Mouse (Mus musculus) bone marrow, adult 2 months (tissue): ENCODE results near the gene Loxl4. TPM values are rescaled to one million over a fixed set of nuclear protein-coding genes. Genes with fewer than 3 reads are reported as not detected.

ENCODE experiments used
- H3K27ac ChIP-seq: fragments of 200-500 bp; 2 replicates; pipeline ENCODE4 v1.5.1; 2012; ENCODE audit warnings: low read depth, mild to moderate bottlenecking, control low read depth, inconsistent platforms, low read length; ENCODE audit not compliant: control insufficient read depth, poor library complexity, insufficient read depth
- H3K4me1 ChIP-seq: fragments of 200-500 bp; 2 replicates; pipeline ENCODE4 v1.6.1; 2011; ENCODE audit warnings: low read length; ENCODE audit not compliant: control insufficient read depth, insufficient read depth
- H3K4me3 ChIP-seq: fragments of 200-500 bp; replicated peaks from 2 replicates; pipeline ENCODE3; 2011; ENCODE audit warnings: mild to moderate bottlenecking, low read depth, low read length, control low read depth; ENCODE audit not compliant: control insufficient read depth
- CTCF ChIP-seq: fragments of 200-500 bp; IDR thresholded peaks from 2 replicates; pipeline ENCODE4 v1.5.1; 2011; ENCODE audit warnings: low read length, control low read depth; ENCODE audit not compliant: control insufficient read depth, insufficient read depth
- POLR2A ChIP-seq: fragments of 200-500 bp; IDR thresholded peaks from 2 replicates; pipeline ENCODE4 v1.6.1; 2011; ENCODE audit warnings: low read depth, mild to moderate bottlenecking, control low read depth, low read length, borderline replicate concordance; ENCODE audit not compliant: control insufficient read depth
- WGBS: fragments of 180-500 bp; shearing (Covaris S2); methylation state at CpG from one replicate; pipeline ENCODE4 v1.1.7; 2018; 5-methylcytosine and 5-hydroxymethylcytosine counted together
- polyA plus RNA-seq: library from polyadenylated mRNA; stranded (reverse); fragments of >200 nt; gene quantifications from 2 replicates; pipeline ENCODE4 v1.2.4, GENCODE M21; 2011; ENCODE audit warnings: low replicate concordance; ENCODE audit not compliant: missing spikeins, insufficient read depth, insufficient read length

Gene Loxl4
- polyA plus RNA-seq = not detected in 2 replicates

DNA sequence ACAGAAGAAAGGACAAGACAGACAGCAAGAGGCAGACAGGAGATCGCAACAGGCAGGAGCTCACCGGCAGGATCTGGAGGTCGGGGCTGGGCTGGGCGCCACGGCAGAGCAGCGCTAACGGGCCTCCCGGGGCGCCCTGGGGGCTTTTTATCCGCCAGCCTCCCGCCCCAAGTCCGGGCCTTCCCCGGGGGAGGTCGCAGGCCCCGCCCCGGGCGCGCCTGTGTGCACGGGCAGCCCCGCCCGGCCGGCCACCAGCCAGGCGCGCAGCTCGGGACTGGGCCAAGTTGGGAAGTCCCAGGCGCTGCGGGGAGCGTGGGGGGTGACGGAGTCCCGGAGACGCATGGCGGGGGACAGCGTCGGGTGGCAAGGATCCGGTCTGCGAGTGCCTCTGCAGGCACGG lies at the start of gene Loxl4:
Gene Loxl4 (minus strand): TSS at position 160 of the 400 bp plus-strand sequence.
- H3K4me3 ChIP-seq = no peak within 1 kb of the TSS
- H3K27ac ChIP-seq = no peak within 1 kb of the TSS
- 2% methylated on average over 37 of the region's 37 CpGs for WGBS
- TF ChIP-seq CTCF (no peak), POLR2A (no peak)
- H3K4me1 ChIP-seq = no peaks in the 10 kb centered on the region

DNA sequence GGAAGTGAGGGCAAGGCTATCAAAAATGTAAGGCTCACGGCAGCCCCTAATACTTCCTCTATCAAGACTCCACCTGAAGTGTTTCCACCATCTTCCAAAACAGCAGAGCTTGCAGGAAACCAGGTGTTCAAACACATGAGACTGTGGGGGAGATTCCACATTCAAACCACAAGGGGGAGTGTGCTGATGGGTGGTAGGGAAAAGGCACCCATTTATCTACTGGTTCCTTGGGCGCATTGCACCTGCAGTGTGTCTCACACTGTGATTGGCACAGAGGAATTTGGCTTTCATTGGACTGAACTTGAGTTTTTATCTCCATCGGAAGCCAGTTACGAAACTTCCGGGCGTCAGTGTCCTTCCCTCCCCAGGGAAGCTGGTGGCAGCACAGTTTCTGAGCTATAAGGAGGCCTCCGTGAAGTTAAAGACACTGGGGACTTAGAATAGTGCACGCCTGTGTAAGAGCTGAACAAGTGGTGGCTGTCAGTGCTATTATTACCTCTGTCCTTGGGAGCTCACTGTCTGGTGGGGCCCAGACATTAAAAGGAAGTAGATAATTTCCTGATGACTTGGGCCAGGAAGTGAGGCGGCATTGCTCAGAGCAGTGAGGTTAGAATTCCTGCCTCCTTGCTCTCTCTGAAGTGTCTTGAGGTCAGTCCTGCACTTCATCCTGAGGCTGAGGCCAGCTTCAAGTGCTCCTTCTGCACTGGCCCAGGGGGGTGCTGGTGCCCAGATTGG lies 49.0 kb upstream of the Loxl4 start:
- H3K27ac ChIP-seq = no peak overlapping the region
- TF ChIP-seq POLR2A (no peak), CTCF (peak; percentile 8; the same call in 1 of the 2 replicates)
- no peaks in the 10 kb centered on the region for H3K4me1 ChIP-seq
- no peak overlapping the region for H3K4me3 ChIP-seq
- 20% methylated on average over 9 of the region's 9 CpGs for WGBS

DNA sequence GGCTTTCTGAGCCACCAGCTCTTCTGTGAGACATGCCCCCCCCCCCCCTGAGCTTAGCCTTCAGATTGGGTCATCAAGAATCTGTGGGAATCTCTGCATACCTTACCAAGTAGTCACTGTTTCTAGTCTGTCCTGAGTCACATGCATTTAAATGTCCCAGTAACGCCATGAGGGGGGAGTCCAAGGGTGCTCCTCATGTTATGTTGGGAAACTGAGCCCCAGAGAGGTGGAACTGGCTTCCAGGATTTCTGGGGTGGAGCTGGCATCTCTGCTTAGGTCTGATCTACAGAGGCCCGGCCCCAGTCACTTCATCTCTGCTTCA lies 47.6 kb upstream of the Loxl4 start:
- no peaks in the 10 kb centered on the region for H3K4me1 ChIP-seq
- no peak overlapping the region for H3K4me3 ChIP-seq
- H3K27ac ChIP-seq = no peak overlapping the region
- TF ChIP-seq CTCF (no peak), POLR2A (no peak)
- 81% methylated on average over 2 of the region's 2 CpGs for WGBS

DNA sequence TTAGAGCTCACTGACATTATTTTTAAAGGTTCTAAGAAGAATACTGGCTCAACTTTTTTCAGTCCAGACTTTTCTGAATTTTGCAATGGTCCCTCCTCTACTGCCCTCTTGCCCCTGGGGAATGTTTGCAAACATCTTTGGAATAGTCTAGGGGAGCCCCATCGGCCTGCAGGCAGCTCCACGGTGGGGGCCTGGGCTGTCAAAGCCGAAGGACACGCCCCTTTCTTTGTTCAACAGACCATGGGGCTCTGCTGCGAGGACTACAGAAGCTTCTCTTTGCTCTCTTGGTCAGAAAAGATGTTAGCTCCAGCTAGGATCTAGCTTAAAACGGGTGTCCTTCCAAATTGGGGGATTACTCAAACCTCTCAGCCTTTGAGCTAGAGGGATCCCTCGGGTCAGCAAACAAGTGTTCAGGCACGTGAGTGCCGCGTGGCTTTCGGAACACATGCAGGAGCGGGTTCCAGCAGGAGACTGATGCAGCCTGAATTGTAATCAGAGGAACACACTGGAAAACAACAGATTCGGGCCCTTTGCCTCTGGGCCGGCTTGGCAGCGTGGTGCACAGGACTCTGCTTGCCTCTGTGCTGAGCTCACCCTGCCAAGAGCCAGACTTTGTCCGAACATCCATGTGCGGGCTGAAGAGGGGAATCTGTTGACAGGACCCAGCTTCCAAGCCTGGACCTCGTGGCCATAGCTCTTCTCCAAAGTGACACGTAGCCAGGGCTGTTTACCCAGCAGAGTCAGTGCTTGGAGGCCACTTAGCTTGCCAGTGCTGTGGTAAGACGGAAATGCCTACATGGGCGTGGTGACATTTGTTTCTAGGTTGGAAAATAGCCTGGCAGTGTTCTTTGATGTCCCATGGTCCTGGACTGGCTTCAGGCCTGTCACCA lies 47.0 kb upstream of the Loxl4 start:
- Histone ChIP-seq H3K4me1 (no peaks in the 10 kb centered on the region), H3K27ac (no peak overlapping the region), H3K4me3 (no peak overlapping the region)
- TF ChIP-seq POLR2A = no peak
- TF ChIP-seq CTCF = no peak
- WGBS = 77% methylated on average over 21 of the region's 21 CpGs

DNA sequence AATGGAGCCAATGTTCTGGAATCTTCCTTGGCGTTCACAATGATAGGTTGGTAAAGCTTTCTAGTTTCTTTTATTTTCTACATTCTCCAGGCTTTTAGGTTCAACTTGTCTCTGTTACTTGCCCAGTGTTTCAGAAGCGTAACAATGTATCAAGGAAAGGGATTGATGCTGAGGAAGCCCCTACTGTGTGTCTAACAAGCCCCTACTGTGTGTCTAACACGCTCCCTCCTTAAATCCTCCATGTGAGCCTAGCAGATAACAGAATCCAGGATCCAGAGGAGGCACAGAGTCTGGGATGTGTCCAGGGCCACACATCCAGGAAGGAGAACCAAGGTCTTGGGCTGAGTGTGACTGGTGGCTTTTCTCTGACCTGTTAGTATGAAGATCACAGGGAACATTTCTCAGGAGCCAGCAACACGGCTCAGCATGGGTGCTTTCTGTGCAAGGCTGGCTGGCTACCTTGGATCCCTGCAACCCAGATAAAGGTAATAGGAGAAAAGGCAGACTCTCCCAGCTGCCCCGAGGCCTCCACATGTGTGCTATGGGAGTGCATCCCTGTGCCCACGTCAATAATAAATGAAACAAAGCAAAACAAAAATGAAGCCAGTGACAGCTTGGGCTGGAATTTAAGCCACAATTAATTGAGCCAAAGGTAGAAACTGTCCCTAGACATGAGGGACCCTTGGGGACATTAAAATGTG lies 46.0 kb upstream of the Loxl4 start:
- Histone ChIP-seq H3K27ac (no peak overlapping the region), H3K4me3 (no peak overlapping the region), H3K4me1 (no peaks in the 10 kb centered on the region)
- TF ChIP-seq POLR2A (no peak), CTCF (no peak)
- WGBS = 82% methylated on average over 6 of the region's 6 CpGs

DNA sequence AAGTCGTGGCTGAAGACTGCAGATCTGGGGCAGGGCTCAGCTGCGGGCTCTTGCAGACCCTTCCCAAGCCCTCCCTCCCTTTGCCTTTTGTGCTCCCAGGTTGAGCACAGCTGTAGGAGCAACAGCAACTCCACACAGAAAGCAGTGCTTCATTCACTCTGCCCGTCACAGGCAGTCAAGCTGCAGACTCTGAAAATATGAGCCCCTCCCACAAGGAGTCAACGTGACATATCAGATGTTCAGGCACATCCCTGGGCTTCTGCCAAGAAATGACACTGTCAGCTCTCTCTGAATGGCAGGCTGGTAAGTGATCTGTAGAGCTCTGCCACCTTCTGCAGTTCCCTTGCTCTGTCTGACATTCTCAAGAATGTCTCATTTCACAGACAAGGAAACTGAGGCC lies 45.2 kb upstream of the Loxl4 start:
- TF ChIP-seq POLR2A (no peak), CTCF (no peak)
- 54% methylated on average over 4 of the region's 4 CpGs for WGBS
- H3K27ac ChIP-seq = no peak overlapping the region
- H3K4me1 ChIP-seq = no peaks in the 10 kb centered on the region
- H3K4me3 ChIP-seq = no peak overlapping the region

DNA sequence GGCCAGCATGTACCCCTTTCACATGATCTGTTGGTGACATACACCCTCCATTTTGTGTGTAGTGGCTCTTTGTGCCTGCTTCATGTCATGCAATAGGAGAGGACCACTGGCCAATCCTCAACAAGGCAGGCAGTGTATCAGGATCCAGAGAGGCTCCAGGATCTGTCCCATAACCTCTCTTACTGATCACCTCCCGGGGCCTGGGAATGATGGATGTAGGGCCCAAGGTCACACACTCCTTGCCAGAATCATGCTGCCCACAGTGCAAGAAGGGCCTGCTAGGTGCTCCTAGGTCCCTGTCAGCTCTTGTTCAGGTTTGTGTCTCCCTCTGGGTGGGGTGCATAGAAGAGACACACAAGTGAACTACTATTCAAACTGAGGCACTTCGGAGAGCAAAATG lies 44.7 kb upstream of the Loxl4 start:
- TF ChIP-seq CTCF (no peak), POLR2A (no peak)
- Histone ChIP-seq H3K27ac (no peak overlapping the region), H3K4me1 (no peaks in the 10 kb centered on the region), H3K4me3 (no peak overlapping the region)
- 83% methylated on average over 2 of the region's 2 CpGs for WGBS

DNA sequence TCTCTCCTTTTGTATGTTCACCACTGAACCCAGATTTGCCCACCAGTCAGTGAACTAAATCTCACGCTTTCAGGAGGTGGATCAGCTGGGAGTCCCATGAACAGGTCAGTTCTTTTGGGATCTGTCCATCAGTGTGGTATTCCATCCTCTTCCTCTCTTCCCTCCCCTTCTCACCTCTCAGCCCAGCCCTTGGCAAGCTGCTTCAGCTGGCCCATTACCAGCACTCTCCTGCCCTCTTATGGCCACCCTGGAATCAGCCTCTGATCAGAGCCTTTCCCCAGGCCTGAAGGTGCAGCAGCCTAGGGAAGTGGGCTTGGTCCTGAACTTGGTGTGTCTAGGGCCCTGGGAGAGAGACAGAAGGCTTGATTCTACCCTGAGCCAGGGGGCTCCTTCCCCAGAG lies 42.4 kb upstream of the Loxl4 start:
- no peaks in the 10 kb centered on the region for H3K4me1 ChIP-seq
- TF ChIP-seq CTCF (peak; percentile 59), POLR2A (no peak)
- no peak overlapping the region for H3K4me3 ChIP-seq
- no peak overlapping the region for H3K27ac ChIP-seq
- 50% methylated on average over 1 of the region's 1 CpGs for whole genome bisulfite sequencing
